Mouse (Mus musculus): ENCODE data around the gene Fhad1.

Gene Fhad1

GRCm38 (mm10) chr4:141928881-141929281 is 86.0 kb downstream of the Fhad1 start:
- DNase-seq, result peak; percentile 38

- DNase-seq, result no peak
Observed at GRCm38 (mm10) chr4:141925781-141926345, 89.0 kb downstream of the Fhad1 start.

GRCm38 (mm10) chr4:141923961-141924360 is 90.9 kb downstream of the Fhad1 start:
- DNase-seq, result no peak

GRCm38 (mm10) chr4:141920391-141920790 is 94.5 kb downstream of the Fhad1 start:
- DNase-seq, result no peak

GRCm38 (mm10) chr4:141917735-141918419 is 97.0 kb downstream of the Fhad1 start:
- DNase-seq, result no peak

- no peak for DNase-seq
Observed at GRCm38 (mm10) chr4:141914040-141914439, 100.8 kb downstream of the Fhad1 start.

- no peak for DNase-seq
Observed at GRCm38 (mm10) chr4:141913201-141913993, 101.5 kb downstream of the Fhad1 start.

GRCm38 (mm10) chr4:141904710-141905109 is 110.2 kb downstream of the Fhad1 start:
- no peak for DNase-seq

GRCm38 (mm10) chr4:141902479-141902858 is 112.4 kb downstream of the Fhad1 start:
- DNase-seq, result no peak

- DNase-seq, result no peak
Observed at GRCm38 (mm10) chr4:141901711-141902478, 113.0 kb downstream of the Fhad1 start.

GRCm38 (mm10) chr4:141900421-141900820 is 114.5 kb downstream of the Fhad1 start:
- no peak for DNase-seq

GRCm38 (mm10) chr4:141899936-141900335 is 114.9 kb downstream of the Fhad1 start:
- no peak for DNase-seq

- no peak for DNase-seq
Observed at GRCm38 (mm10) chr4:141898905-141899304, 116.0 kb downstream of the Fhad1 start.

GRCm38 (mm10) chr4:141897838-141898237 is 117.0 kb downstream of the Fhad1 start:
- DNase-seq, result no peak

GRCm38 (mm10) chr4:141897225-141897624 is 117.7 kb downstream of the Fhad1 start:
- DNase-seq, result no peak

- DNase-seq, result no peak
Observed at GRCm38 (mm10) chr4:141895772-141896171, 119.1 kb downstream of the Fhad1 start.

GRCm38 (mm10) chr4:141893157-141893784 is 121.6 kb downstream of the Fhad1 start:
- DNase-seq, result no peak

GRCm38 (mm10) chr4:141886385-141886968 is 128.4 kb downstream of the Fhad1 start:
- DNase-seq, result no peak

GRCm38 (mm10) chr4:141885451-141885850 is 129.4 kb downstream of the Fhad1 start:
- DNase-seq, result no peak

- no peak for DNase-seq
Observed at GRCm38 (mm10) chr4:141882858-141883257, 132.0 kb downstream of the Fhad1 start.

GRCm38 (mm10) chr4:141881950-141882349 is 132.9 kb downstream of the Fhad1 start:
- DNase-seq, result no peak

GRCm38 (mm10) chr4:141881289-141881914 is 133.5 kb downstream of the Fhad1 start:
- no peak for DNase-seq

Data from cerebellum, adult 11 months (tissue).